Mouse (Mus musculus) adrenal gland, adult 18-20 months (tissue): Measurements from ENCODE around the gene Fzd4. TPM values are rescaled to one million over a fixed set of nuclear protein-coding genes. Genes with fewer than 3 reads are reported as not detected.

ENCODE experiments used
- DNase-seq, 2 experiments: peaks; one replicate each; pipeline ENCODE4 v3.0.0; 2021 to 2022; ENCODE audit warnings: low spot score in 2 of 2
- long read RNA-seq, 2 experiments: library from polyadenylated mRNA; stranded (forward); transcript quantifications; one replicate each; pipeline ENCODE4 v2.0.0; 2021
- total RNA-seq, 2 experiments: library from RNA; stranded (reverse); gene quantifications; 1 replicate in 1 of 2; 2 replicates in 1 of 2; pipeline ENCODE4 v1.2.3; 2021

Fzd4 gene
- total RNA-seq = 10 to 100 TPM; 26.2 to 36.4 TPM
- long read RNA-seq, experiment 1, full-length matches to known transcripts = 15 of 22 reads
- long read RNA-seq, experiment 1, partial matches to known transcripts = 2 of 22 reads
- long read RNA-seq, experiment 1, other reads (novel, unspliced or antisense) = 5 of 22 reads
- long read RNA-seq, experiment 2, full-length matches to known transcripts = 5 of 11 reads
- long read RNA-seq, experiment 2, partial matches to known transcripts = 0 of 11 reads
- long read RNA-seq, experiment 2, other reads (novel, unspliced or antisense) = 6 of 11 reads

DNA sequence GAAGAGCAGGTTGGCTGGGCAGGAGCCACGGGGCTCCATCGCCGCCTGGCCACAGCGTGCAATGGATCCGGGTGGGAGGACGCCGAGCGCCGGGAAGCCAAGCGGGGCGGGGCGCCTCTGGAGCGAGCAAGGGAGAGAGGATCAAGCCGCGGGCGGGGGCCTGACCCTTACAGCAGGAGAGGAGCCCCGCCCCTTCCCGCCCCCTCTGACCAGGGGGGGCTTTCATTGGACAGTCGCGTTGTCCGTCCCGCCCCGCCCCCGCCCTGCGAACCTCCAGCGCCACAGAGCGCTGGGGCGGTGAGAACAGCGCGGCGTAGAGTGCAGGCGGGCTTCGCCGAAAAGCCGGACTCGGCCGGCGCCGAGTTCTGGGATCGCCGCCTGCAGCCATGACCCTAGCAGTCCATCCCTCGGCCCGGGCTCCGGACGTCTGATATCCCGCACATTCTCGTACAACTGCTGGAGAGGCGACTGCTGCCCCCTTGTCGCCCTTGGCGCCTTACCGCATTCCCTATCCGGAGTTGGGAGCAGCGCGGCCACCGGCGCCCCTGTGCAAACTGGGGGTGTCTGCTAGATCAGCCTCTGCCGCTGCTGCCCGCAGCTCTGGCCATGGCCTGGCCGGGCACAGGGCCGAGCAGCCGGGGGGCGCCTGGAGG is at the start of gene Fzd4, which contains the start of gene Tmem135:
Gene Fzd4, plus strand, starts transcription at position 275 of the 653 bp plus-strand sequence.
Gene Tmem135, minus strand, starts transcription at position 142 of the 653 bp plus-strand sequence.
- DNase-seq = peak; percentile 93

DNA sequence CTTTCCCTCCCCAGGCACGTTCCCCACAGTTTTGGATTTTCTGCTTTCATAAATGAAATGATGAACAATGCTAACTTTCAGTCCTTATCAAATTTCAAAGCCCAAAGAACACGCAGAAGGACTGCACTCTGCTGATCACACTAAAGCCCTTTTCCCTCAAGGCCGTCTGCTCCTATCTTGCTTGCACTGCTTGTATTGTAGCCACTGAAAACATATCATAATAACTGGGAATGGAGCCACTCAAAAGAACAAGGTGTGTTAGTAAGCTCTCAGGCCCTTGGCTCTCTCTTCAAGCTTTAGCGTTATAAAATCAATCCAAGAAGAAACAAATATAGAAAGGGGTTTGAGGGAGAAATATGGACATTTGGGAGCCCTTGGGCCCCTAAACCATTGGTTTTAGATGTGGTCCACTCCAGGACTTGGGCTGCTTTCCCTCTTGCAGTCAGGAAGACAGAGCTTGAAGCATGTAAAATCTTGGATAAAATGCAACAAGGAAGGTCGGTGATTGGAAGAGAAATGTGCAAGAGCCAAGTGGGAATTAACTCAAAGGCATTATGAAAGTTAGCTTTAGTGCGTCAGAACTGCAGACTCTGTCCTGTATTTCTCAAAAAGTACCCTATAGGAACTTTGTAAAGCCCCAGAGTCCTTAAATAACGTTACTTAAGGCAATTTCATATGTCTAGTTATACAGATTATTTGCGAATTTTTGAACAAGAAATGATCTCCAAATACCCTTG is 48.5 kb upstream of the Fzd4 start:
- no peak for DNase-seq

DNA sequence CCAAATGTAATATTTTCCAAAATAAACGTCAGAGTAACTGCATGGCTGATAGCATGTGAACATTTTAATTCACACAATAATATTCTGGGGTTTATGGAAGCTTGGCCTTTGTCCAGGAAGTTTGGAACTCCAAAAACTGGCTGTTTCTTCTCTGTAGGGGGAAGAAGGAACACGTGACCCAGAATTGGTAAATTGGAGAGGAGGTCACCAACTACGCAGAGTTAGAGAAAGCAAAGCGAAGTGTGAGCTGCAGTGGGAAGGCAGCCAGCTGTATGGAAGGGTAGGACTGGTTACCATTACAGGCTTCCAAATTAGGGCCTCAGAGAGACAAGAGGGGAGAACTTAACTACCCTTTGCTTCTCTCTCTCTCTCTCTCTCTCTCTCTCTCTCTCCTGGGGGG is 47.8 kb upstream of the Fzd4 start:
- no peak for DNase-seq

DNA sequence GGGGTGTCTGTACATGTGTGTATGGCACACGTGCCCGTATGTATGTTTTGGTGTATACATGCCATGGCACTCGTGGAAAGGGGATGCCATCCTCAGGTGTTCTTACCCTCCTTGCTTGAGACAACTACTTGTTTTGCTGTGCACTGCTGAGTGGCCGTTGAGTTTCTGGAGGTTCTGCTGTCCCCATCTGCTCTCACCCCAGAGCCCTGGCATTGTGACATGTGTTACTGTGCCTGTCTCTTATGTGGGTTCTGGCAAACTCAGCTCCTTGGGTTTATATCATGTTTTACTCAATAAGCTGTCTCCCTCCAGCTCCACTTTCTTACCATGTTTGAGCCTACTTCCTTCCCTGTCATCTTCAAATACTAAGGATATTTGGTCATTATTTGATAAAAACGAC is 40.2 kb upstream of the Fzd4 start:
- DNase-seq = no peak

DNA sequence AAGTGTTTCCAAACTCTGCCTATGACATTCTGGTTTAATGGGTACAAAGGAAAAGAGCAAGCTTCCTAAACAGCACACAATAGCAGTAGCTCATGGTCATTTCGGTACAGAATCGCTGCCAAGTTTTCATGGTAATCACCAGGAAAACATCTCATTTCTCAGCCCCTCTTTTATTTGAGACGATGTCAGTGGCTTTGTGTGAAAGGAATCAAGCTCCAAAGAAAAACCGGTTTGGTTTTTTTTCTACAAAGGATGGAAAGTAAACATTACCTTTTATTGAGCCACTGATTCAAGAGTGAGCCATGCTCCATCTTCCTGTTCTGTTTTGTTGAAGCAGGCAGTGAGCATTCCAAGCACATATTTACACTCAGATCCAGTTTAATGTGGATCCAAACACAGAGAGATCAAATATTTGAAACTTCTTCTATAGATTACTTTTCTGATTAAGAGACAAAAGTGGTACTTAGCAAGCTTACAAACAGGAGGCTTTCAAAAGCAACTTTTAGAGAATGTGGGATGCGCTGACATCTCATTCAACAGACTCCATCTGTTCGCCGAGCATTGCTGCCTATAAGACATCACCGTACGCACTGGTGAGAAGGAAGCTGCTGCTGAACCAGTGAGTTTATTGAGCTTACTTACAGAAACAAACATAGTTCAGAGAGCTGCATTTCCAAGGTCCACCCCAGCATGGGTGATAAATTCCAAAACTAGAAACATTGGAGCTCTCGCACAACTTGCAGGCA is 38.8 kb upstream of the Fzd4 start:
- no peak for DNase-seq

DNA sequence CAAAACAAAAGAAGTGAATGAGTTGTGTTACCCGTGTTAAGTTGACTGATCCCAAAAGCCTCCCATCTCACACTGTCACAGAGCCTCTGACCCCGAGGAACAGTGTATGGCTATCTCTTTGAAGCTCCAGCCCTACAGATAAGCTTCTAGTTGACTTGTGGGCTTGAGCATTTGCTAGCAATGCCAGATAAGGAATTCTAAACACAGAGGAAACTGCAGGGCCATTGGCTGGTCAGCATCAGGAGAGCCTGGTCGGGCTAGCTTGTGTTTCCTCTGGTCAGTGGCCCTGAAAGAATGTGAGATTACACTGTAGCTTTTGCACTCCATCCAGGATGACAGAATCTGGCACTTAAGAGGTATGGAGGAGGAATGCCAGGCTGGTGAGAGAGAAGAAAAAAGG is 36.5 kb upstream of the Fzd4 start:
- DNase-seq = no peak

DNA sequence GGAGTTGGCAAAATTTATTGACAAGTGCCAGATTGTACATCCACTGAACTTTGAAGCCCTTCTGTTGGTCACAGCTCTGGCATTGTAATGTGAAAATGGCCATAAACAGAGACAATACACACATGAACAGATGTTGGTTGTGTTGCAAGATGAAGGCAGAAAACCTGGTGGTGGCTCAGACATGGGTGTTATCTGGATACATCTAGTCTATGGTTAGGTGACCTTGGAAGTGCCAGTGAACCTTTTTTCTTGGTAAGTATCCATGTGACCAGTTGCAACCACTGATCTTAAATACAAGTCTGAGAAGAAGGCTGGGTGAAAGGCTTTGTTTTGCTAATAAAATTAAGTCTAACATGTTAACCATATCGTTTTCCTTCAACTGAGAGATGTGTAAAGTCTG is 34.1 kb upstream of the Fzd4 start:
- no peak for DNase-seq

DNA sequence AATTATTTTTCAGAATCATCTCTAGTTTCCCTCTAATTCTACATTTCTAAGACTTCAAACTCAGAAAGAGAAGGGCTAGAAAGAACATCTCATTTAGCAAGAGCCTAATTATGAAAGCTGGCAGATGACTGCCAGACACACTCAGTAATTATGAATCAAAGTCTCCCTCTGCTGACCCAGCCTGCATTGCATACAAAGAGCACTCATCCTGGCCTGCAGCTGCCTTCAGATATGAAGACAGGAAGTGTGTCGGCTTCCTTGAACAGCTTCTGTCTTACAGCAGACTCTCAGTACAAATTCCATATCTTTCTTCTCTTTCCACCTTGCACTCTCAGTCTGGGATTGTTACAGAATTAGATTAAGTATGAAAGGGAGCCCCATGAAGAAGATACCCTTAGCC is 33.2 kb upstream of the Fzd4 start:
- DNase-seq = no peak

DNA sequence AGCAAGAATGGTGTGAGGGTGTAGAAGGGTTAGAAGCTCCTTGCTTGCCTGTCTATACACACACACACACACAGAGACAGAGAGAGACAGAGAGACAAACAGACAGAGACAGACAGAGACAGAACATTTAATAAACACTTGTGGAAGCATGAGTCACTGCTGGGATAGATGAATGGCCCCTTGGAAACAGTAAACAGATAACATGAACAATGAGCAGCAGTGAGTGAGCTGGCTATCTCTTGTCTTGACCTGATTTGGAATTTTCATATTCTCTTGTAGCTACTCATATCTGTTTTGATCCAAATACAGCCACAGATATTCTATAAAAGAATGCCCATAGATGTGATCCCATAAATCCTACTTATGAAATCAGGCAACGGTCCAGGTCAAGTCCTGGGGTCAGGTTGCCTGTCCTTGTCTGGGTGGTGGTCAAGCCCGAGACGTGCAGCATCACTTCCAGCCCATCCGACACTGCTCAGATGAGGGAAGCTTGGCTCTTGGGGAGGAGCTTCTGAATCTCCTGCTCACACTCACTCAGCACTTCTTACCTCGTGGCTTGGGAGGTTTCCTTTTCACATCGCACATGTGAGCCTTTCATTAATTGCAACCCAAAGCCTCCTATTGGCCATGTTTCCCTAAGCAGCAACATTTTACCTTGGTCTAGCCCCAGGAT is 32.4 kb upstream of the Fzd4 start:
- no peak for DNase-seq

DNA sequence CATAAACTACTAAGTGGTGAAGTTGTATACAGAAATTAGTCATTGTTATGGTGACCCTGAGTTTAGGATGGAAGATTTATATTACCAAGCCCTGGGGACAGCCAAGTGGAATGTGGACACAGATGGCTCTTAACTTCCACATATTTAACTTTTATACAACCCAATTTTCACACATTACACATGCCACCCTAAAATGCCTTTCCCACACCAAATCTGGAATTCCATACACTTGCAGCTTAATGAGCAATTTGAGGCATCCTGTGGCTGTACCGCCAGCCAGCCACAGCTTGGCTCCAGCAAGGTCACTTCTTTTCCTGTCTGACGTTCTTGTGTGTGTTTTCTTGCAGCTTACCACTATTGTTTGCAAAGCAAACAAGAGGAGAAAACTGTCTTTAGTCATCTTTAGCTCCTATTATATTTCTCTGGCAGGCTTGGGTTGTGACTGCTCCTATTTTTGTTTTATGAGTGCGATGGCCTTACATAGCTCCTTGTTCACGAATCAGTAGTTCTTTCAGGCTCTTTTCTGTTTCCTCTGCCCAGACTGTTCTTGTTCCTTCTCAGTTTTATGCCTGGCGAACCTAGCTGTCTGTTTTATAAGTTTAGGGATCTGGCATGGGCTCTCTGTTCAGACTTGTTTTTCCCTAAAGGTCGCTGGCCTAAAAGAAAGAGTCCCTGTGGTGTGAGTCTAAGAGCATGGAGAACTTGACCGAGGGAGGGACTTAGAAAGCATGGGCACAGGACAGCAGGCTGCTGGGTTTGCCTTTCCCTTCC is 23.0 kb upstream of the Fzd4 start:
- peak in 1 of 2 experiments; percentile 14 for DNase-seq

DNA sequence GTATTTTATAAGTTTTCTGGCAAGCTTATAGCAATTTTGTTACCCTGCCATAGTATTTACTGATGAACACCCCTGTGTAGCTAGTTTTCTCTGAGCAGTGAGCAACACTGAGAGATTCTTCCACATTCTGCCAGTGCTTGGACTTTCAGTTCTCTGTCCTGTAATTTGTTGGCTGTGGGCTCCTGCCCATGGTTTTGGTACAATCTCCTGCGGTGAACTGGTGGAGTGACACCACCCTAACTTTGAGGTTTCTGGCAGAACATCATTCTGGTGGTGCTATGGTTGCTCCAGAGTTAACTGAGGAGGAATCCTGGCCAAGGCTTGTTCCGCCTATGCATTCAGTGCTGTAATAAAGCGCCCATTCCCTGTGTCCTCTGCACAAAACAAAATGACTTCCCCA is 21.3 kb upstream of the Fzd4 start:
- DNase-seq = no peak

DNA sequence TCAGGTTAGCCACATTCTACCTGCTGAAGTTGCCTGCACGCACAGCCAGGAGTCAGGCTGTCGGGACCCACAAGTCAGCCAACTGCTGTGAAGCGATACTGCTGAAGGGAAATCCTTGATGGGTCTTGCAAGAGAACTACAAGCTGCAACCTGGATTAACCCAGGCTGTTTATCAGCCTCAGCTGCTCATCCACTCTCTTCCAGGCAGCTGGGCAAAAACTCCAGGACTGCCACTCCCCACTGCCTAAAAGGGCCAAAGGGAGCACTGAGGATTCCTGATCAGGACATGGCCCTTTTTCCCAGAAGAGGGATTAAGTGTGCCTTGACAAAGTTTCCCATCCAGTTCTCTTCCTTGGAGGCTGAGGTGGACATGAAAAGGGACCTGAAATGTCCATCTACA is 15.2 kb upstream of the Fzd4 start:
- DNase-seq = no peak

DNA sequence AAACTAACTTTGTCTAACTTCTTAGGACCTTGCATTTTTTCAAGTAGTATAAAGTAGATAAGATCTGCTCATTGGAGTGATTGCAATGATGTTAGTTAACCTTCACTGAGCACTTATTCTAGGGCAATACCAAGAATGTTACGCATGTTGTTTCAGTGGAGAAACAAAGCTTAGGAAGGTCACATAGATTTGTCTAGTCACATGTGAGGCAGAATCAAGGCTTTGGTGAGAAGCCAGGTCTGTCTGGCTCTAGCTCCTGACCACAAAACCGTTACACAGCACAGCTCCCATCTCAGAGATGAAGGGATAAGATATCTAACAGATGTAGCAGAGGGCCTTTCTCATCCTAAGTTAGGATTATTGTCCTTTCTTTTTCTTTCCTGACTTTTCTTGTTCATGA is 13.5 kb upstream of the Fzd4 start:
- DNase-seq = no peak

DNA sequence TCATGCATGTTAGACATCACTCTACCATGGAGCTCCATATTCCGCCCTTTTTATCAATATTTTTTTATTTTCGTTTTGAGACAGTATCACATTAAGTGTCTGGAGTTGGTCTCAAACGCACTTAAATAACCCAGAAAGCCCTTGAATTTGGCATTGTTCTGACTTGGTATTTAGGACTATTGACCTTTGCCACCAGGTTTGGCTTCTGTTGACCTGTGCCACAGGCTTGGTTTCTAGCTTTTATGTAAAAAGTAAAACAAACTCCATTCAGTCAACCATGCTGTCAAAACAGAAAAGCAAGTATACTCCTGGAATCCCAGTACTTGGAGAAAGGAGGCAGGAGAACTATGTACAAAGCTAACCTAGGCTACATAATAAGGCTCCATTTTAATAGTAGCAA is 12.9 kb upstream of the Fzd4 start:
- no peak for DNase-seq

DNA sequence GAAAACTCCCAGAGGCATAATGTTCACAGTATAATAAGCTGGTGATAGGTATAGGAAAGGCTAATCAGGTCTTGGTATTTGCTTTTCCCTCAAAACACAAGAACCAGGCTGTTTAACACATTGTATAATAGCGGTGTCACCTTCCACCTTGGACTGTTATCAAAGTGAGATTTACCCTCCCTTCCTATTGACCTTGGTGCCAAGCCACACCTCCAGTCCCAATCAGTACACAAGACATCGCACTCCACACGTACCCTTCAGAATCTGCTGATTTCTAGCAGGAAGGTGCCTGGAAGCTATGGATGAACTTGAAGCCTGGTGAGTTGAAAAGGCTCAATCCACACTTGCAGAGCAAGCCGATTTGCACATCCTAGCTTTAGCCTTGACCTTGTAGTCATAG is 12.3 kb upstream of the Fzd4 start:
- DNase-seq = no peak

DNA sequence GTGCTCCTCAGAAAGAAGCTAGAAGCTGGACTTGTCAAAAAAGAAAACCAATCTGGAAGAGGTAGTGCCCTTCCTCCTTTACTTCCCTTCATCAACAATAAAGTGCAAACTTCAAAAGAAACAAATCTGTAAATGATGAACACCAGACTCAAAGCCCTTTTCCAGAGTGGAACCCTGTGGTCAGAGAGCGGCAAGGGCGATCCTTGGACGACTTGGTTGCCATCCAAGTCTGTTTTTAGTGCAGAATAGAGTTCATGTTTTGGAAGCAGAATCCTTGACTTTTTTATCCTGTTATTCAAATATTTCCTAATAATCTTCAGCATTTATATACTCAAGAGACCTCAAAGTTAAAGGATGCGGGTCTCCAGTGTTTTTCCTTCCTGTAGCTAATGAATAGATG is 11.8 kb upstream of the Fzd4 start:
- DNase-seq = no peak

DNA sequence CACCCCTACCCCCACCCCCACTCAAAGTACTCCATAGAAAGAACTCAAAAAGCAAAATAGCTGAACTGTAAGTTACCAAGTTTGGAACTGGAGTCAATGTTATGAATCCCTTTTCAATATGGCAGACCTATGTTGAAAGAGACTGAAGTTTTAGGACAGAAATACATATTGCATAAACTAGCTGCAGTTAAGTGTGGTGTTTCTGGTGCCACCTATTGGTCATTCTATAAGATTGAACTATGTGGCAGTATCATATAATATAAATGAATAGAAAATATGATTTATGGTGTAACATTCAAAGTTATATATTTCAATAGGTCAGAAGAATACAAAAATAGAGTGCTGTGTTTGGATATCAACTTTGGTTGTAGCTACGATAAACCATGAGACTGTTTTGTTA is 11.3 kb upstream of the Fzd4 start:
- DNase-seq = no peak

DNA sequence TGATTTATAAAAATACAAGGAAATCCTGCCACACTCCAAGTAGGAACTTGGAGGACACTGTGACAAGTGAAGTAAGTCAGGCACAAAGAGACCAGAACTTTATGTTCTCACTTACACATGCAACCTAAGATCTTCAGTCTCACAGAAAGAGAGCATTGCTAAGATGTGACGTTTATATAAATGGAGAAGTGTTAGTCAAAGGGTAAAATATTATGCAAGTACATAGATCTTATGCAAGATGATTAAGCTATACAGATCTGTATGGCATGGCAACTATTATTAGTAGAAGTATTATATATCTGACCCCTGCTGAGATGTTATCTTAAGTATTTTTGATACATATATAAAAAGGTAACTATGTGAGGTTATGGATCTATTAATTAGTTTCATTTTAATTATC is 8.8 kb upstream of the Fzd4 start:
- DNase-seq = no peak

DNA sequence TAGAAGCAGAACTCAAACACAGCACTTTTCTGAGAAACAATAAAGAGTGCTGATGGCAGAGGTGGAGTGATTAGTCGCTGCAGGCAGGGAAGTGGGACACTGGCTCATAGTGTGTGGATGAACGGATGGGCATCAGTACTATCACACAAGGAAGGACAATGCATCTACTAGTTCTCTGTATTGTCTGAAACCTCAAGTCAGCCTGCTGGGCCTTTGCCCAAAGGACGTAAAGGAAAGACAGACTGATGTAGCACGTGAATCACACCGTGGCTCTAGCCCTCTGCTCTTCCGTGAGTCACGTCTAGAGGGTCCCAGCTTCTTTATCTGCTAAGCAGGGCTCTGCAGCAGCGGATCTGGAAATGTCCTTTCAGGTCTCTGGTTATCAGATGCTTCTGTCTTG is 7.8 kb upstream of the Fzd4 start:
- DNase-seq = no peak

DNA sequence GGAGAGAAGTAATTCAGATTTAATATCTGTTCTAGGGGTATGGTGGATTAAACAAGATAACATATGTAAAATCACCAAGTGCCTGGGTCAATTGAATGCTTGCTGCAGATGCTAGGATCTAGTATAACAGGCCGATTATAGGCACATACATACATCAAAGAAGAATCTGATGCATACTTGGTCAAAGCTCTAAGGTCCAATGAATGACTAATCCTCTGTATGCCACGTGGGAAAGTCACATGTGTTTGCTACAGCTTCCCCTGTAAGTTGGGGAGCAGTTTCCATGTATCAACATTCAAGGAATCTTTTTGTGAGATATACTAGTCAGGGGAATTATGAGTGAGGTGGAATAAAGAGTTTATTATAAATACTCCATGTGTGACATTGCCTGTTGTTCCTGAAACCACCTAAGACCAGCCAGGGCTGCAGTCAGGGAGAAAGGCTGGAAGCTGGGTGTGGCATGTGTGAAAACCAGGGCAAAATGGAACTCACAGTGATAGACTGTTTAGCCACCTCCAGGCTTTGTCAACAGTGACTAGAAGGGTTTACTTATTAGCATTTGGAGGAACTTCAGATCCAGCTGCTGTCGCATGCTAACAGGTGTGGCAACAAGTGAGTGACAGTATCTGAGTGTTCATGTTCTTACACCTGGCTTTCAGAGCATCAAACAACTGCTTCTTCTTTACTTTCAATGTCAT is 6.2 kb upstream of the Fzd4 start:
- no peak for DNase-seq
